Mouse (Mus musculus): ENCODE data around the gene Slu7. TPM values are rescaled to one million over a fixed set of nuclear protein-coding genes. Genes with fewer than 3 reads are reported as not detected.

Slu7 gene
- polyA plus RNA-seq, 1 experiment = 4.1 TPM

DNA sequence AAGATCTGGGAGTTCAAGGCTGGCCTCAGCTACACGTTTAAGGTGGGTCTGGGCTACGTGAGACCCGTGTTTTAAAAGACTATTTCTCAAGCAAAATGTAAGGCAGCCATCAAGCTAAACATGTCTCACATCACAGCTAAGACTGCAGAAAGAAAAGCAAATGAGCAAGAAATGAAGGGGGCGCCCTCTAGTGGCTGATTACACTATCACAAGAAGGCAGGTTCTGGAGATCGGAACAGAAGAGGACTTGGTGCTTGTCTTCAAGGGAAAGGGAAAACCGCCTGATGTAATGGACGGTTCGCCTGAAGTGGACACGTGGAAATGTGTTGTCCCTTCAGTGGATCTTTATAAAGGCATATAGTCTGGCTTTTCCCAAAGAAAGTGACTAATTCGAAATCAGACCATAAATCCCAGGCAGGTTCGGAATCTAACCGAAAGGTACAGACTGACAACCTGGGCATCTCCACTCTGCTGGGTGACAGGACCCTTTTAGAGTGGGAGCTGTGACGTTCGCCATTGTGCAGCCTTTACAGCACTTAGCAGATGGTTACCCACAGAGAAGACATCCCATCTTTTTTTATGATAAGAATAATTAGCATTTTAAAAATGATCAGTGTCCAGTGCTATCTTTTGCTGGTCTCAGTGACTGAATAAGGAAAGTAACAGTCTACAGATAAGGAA is 20.6 kb upstream of the Slu7 start:
- 28% methylated on average over 14 of the region's 14 CpGs for WGBS
- peak; percentile 74 for DNase-seq
- Histone ChIP-seq H3K4me1 (replicated peaks; ENCODE audit: control insufficient read depth, insufficient read depth, low read length) (no peaks in the 10 kb centered on the region), H3K27ac (ENCODE audit: control insufficient read depth, insufficient read depth, low read length) (no peak overlapping the region), H3K27me3 (ENCODE audit: control insufficient read depth, insufficient read depth, low read length) (no peaks in the 10 kb centered on the region), H3K4me3 (ENCODE audit: control insufficient read depth, insufficient read depth, low read length) (no peak overlapping the region), H3K36me3 (ENCODE audit: control insufficient read depth, insufficient read depth, low read length) (no peaks in the 10 kb centered on the region)
- no peak for TF ChIP-seq CTCF (IDR thresholded peaks at IDR 0.05; ENCODE audit: borderline replicate concordance, control insufficient read depth, extremely low read depth, insufficient read depth, low read length, poor library complexity)
- no peak for TF ChIP-seq POLR2A (IDR thresholded peaks at IDR 0.05; ENCODE audit: control insufficient read depth, extremely low read depth, insufficient read depth, low read length, poor library complexity)

GRCm38 (mm10) chr11:43417201-43417600 is 16.3 kb upstream of the Slu7 start:
- no peaks in the 10 kb centered on the region for H3K27me3 ChIP-seq (ENCODE audit: control insufficient read depth, insufficient read depth, low read length)
- H3K27ac ChIP-seq (ENCODE audit: control insufficient read depth, insufficient read depth, low read length) = no peak overlapping the region
- no peak for TF ChIP-seq POLR2A (IDR thresholded peaks at IDR 0.05; ENCODE audit: control insufficient read depth, extremely low read depth, insufficient read depth, low read length, poor library complexity)
- no peak for TF ChIP-seq CTCF (IDR thresholded peaks at IDR 0.05; ENCODE audit: borderline replicate concordance, control insufficient read depth, extremely low read depth, insufficient read depth, low read length, poor library complexity)
- no peaks in the 10 kb centered on the region for H3K36me3 ChIP-seq (ENCODE audit: control insufficient read depth, insufficient read depth, low read length)
- H3K4me3 ChIP-seq (ENCODE audit: control insufficient read depth, insufficient read depth, low read length) = no peak overlapping the region
- WGBS = 85% methylated on average over 7 of the region's 7 CpGs
- H3K4me1 ChIP-seq (replicated peaks; ENCODE audit: control insufficient read depth, insufficient read depth, low read length) = no peaks in the 10 kb centered on the region
- no peak for DNase-seq

GRCm38 (mm10) chr11:43424386-43424785 is 9.2 kb upstream of the Slu7 start:
- H3K4me3 ChIP-seq (ENCODE audit: control insufficient read depth, insufficient read depth, low read length) = no peak overlapping the region
- no peaks in the 10 kb centered on the region for H3K27me3 ChIP-seq (ENCODE audit: control insufficient read depth, insufficient read depth, low read length)
- no peak for TF ChIP-seq CTCF (IDR thresholded peaks at IDR 0.05; ENCODE audit: borderline replicate concordance, control insufficient read depth, extremely low read depth, insufficient read depth, low read length, poor library complexity)
- no peak for TF ChIP-seq POLR2A (IDR thresholded peaks at IDR 0.05; ENCODE audit: control insufficient read depth, extremely low read depth, insufficient read depth, low read length, poor library complexity)
- WGBS = 82% methylated on average over 5 of the region's 5 CpGs
- no peaks in the 10 kb centered on the region for H3K36me3 ChIP-seq (ENCODE audit: control insufficient read depth, insufficient read depth, low read length)
- H3K4me1 ChIP-seq (replicated peaks; ENCODE audit: control insufficient read depth, insufficient read depth, low read length) = 0 out of 2 replicates have a peak, but pooled peaks cover 3% of the 10 kb centered on the region
- no peak for DNase-seq
- H3K27ac ChIP-seq (ENCODE audit: control insufficient read depth, insufficient read depth, low read length) = no peak overlapping the region

DNA sequence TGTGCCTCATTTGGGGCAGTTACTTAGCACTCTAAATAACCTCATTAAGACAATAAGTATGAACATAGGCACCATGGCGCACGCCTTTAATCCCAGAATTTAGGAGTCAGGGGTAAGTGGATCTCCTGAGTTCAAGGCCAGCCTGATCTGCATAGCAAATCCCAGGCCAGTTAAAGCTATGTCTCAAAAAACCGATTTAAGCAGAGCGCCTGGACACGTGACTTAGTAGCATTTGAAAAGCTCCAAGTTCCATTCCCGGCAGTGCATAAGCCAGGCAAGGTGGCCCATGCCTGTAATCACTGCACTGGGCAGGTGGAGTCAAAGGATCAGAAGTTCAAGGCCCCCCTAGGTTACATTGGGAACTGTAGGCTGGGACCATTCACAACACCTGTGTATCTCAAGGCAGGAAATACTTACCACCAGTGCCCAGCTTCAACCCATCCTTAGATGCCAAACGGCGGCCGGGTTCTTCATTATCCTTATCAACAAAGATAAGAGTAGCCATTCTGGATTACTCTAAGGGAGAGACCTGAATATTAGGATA is 8.3 kb upstream of the Slu7 start:
- Histone ChIP-seq H3K36me3 (ENCODE audit: control insufficient read depth, insufficient read depth, low read length) (no peaks in the 10 kb centered on the region), H3K27ac (ENCODE audit: control insufficient read depth, insufficient read depth, low read length) (no peak overlapping the region), H3K27me3 (ENCODE audit: control insufficient read depth, insufficient read depth, low read length) (no peaks in the 10 kb centered on the region), H3K4me3 (ENCODE audit: control insufficient read depth, insufficient read depth, low read length) (no peak overlapping the region), H3K4me1 (replicated peaks; ENCODE audit: control insufficient read depth, insufficient read depth, low read length) (0 out of 2 replicates have a peak, but pooled peaks cover 3% of the 10 kb centered on the region)
- TF ChIP-seq POLR2A (IDR thresholded peaks at IDR 0.05; ENCODE audit: control insufficient read depth, extremely low read depth, insufficient read depth, low read length, poor library complexity) (no peak), CTCF (IDR thresholded peaks at IDR 0.05; ENCODE audit: borderline replicate concordance, control insufficient read depth, extremely low read depth, insufficient read depth, low read length, poor library complexity) (no peak)
- DNase-seq = no peak
- 95% methylated on average over 9 of the region's 9 CpGs for WGBS

- no peak within 1 kb of the TSS for H3K27ac ChIP-seq (ENCODE audit: control insufficient read depth, insufficient read depth, low read length)
- H3K4me1 ChIP-seq (replicated peaks; ENCODE audit: control insufficient read depth, insufficient read depth, low read length) = 0 out of 2 replicates have a peak, but pooled peaks cover 3% of the 10 kb centered on the region
- 5% methylated on average over 27 of the region's 27 CpGs for WGBS
- TF ChIP-seq CTCF (IDR thresholded peaks at IDR 0.05; ENCODE audit: borderline replicate concordance, control insufficient read depth, extremely low read depth, insufficient read depth, low read length, poor library complexity) = 0 out of 2 replicates have a peak, but pooled peaks have one; percentile 22
- TF ChIP-seq POLR2A (IDR thresholded peaks at IDR 0.05; ENCODE audit: control insufficient read depth, extremely low read depth, insufficient read depth, low read length, poor library complexity) = peak; percentile 80
- DNase-seq = peak; percentile 85
- H3K4me3 ChIP-seq (ENCODE audit: control insufficient read depth, insufficient read depth, low read length) = peak within 1 kb of the TSS; percentile 81
- no peaks in the 10 kb centered on the region for H3K27me3 ChIP-seq (ENCODE audit: control insufficient read depth, insufficient read depth, low read length)
- H3K36me3 ChIP-seq (ENCODE audit: control insufficient read depth, insufficient read depth, low read length) = no peaks in the 10 kb centered on the region
These were observed 7.6 kb upstream of the Slu7 start, which contains the start of gene Pttg1 for GRCm38 (mm10) chr11:43425824-43426413. Gene Pttg1, minus strand, starts transcription at chr11:43426251.

GRCm38 (mm10) chr11:43426414-43426884 is 7.1 kb upstream of the Slu7 start:
- Histone ChIP-seq H3K4me3 (ENCODE audit: control insufficient read depth, insufficient read depth, low read length) (peak overlapping the region; percentile 81; the same call in 1 of the 2 replicates), H3K27me3 (ENCODE audit: control insufficient read depth, insufficient read depth, low read length) (no peaks in the 10 kb centered on the region), H3K27ac (ENCODE audit: control insufficient read depth, insufficient read depth, low read length) (no peak overlapping the region), H3K36me3 (ENCODE audit: control insufficient read depth, insufficient read depth, low read length) (no peaks in the 10 kb centered on the region), H3K4me1 (replicated peaks; ENCODE audit: control insufficient read depth, insufficient read depth, low read length) (peaks cover 5% of the 10 kb centered on the region)
- DNase-seq = peak; percentile 16
- 26% methylated on average over 7 of the region's 7 CpGs for WGBS
- TF ChIP-seq POLR2A (IDR thresholded peaks at IDR 0.05; ENCODE audit: control insufficient read depth, extremely low read depth, insufficient read depth, low read length, poor library complexity) = no peak
- TF ChIP-seq CTCF (IDR thresholded peaks at IDR 0.05; ENCODE audit: borderline replicate concordance, control insufficient read depth, extremely low read depth, insufficient read depth, low read length, poor library complexity) = no peak
